Mouse (Mus musculus) liver, embryonic 14.5 days (tissue): ENCODE measurements around the gene Ntm. TPM values are rescaled to one million over a fixed set of nuclear protein-coding genes. Genes with fewer than 3 reads are reported as not detected.

Experiments used
- ATAC-seq: fragments of 200-750 bp; cut with Nextera tagmentation; 2 replicates; pipeline ENCODE4 v1.8.0; 2017; ENCODE audit warnings: moderate number of reproducible peaks, mild to moderate bottlenecking, moderate library complexity; ENCODE audit not compliant: insufficient read depth
- DNase-seq, 3 experiments: peaks; one replicate each; pipeline ENCODE4 v3.0.0-alpha.2; 2012 to 2013; ENCODE audit warnings: low read depth in 3 of 3, low spot score in 3 of 3
- H3K27ac ChIP-seq: fragments of 300-500 bp; sonication (generic); 2 replicates; pipeline ENCODE4 v1.5.1; 2014; ENCODE audit warnings: moderate library complexity, mild to moderate bottlenecking, control low read depth, inconsistent platforms
- H3K27me3 ChIP-seq: fragments of 300-500 bp; sonication (generic); 2 replicates; pipeline ENCODE4 v1.6.1; 2014; ENCODE audit warnings: mild to moderate bottlenecking, low read length, moderate library complexity; ENCODE audit not compliant: control insufficient read depth, insufficient read depth
- H3K36me3 ChIP-seq: fragments of 300-500 bp; sonication (generic); replicated peaks from 2 replicates; pipeline ENCODE4 v1.6.1; 2014; ENCODE audit warnings: low read depth; ENCODE audit not compliant: control insufficient read depth, insufficient read depth
- H3K4me1 ChIP-seq, 2 experiments: fragments of 200-500 bp in 1 of 2; fragments of 300-500 bp in 1 of 2; sonication (generic) in 1 of 2; replicated peaks; 2 replicates each; pipeline ENCODE4 v1.6.1; 2012 to 2014; ENCODE audit warnings: antibody characterized with exemption in 1 of 2, inconsistent platforms in 1 of 2, low read length in 1 of 2; ENCODE audit not compliant: control insufficient read depth in 2 of 2, insufficient read depth in 2 of 2
- H3K4me2 ChIP-seq: fragments of 300-500 bp; sonication (generic); 2 replicates; pipeline ENCODE4 v1.6.1; 2014; ENCODE audit warnings: low read depth, mild to moderate bottlenecking, control low read depth, moderate library complexity
- H3K4me3 ChIP-seq, 2 experiments: fragments of 200-500 bp in 1 of 2; fragments of 300-500 bp in 1 of 2; sonication (generic) in 1 of 2; 2 replicates each; pipeline ENCODE4 v1.5.1; 2012 to 2014; ENCODE audit warnings: low read depth in 2 of 2, low read length in 2 of 2, mild to moderate bottlenecking in 2 of 2, control low read depth in 1 of 2, inconsistent platforms in 1 of 2, moderate library complexity in 1 of 2; ENCODE audit not compliant: insufficient read depth in 1 of 2
- H3K9ac ChIP-seq: fragments of 300-500 bp; sonication (generic); replicated peaks from 2 replicates; pipeline ENCODE4 v1.6.1; 2014; ENCODE audit warnings: mild to moderate bottlenecking, control low read depth, moderate library complexity
- H3K9me3 ChIP-seq: fragments of 300-500 bp; sonication (generic); 2 replicates; pipeline ENCODE4 v1.6.1; 2016; ENCODE audit warnings: low read length, mixed read lengths; ENCODE audit not compliant: control insufficient read depth
- CTCF ChIP-seq: IDR thresholded peaks from 2 replicates; pipeline ENCODE4 v1.5.1; 2016; ENCODE audit warnings: antibody characterized with exemption, low read depth, control low read depth
- EP300 ChIP-seq: IDR thresholded peaks from 2 replicates; pipeline ENCODE4 v1.6.1; 2016; ENCODE audit warnings: antibody characterized with exemption, low read depth
- WGBS: fragments of 180-500 bp; shearing (Covaris S2); extraction: QIAGEN DNeasy Blood & Tissue Kit; methylation state at CpG from one replicate; pipeline ENCODE4 v1.1.7; 2014; ENCODE audit not compliant: insufficient replicate concordance; 5-methylcytosine and 5-hydroxymethylcytosine counted together
- polyA plus RNA-seq, 2 experiments: library from polyadenylated mRNA; depleted of rRNA in 1 of 2; stranded (reverse) in 1 of 2; unstranded in 1 of 2; fragments of >200 nt; fragmentation: Nextera tagmentation in 1 of 2; extraction: Ambion mirVana in 1 of 2; gene quantifications; 2 replicates each; pipeline versions ENCODE4 v1.2.1 to v1.2.3; 2012 to 2014

Ntm gene
- polyA plus RNA-seq, 2 experiments, result 0.21 to 0.30 TPM

- Histone ChIP-seq H3K4me2 (no peak overlapping the region), H3K27ac (no peak overlapping the region), H3K9me3 (no peaks in the 10 kb centered on the region), H3K27me3 (no peaks in the 10 kb centered on the region), H3K9ac (no peak overlapping the region), H3K4me3 (no peak overlapping the region), H3K36me3 (no peaks in the 10 kb centered on the region), H3K4me1 (no peaks in the 10 kb centered on the region)
- 69% methylated on average over 5 of the region's 5 CpGs for whole genome bisulfite sequencing
- DNase-seq (no peak), ATAC-seq (no peak)
- TF ChIP-seq EP300 (no peak), CTCF (no peak)
These were observed 137.7 kb downstream of the Ntm start for GRCm38 (mm10) chr9:29825236-29825635.

- H3K4me3 ChIP-seq, result no peak overlapping the region
- WGBS, result 54% methylated on average over 4 of the region's 4 CpGs
- no peak for ATAC-seq
These were observed 139.2 kb downstream of the Ntm start for GRCm38 (mm10) chr9:29823716-29824115.

GRCm38 (mm10) chr9:29812685-29813084 lies 150.3 kb downstream of the Ntm start:
- 64% methylated on average over 5 of the region's 5 CpGs for WGBS
- no peak for ATAC-seq

More at GRCm38 (mm10) chr9:29823716-29824115, 139.2 kb downstream of the Ntm start:
- no peak for DNase-seq
- Histone ChIP-seq H3K36me3 (no peaks in the 10 kb centered on the region), H3K4me2 (no peak overlapping the region), H3K9ac (no peak overlapping the region), H3K27me3 (no peaks in the 10 kb centered on the region), H3K27ac (no peak overlapping the region), H3K4me1 (no peaks in the 10 kb centered on the region), H3K9me3 (no peaks in the 10 kb centered on the region)
- no peak for TF ChIP-seq CTCF
- TF ChIP-seq EP300, result no peak

GRCm38 (mm10) chr9:29806790-29807189 lies 156.2 kb downstream of the Ntm start:
- no peak for ATAC-seq

More at GRCm38 (mm10) chr9:29812685-29813084, 150.3 kb downstream of the Ntm start:
- Histone ChIP-seq H3K9me3 (no peaks in the 10 kb centered on the region), H3K36me3 (no peaks in the 10 kb centered on the region), H3K4me3 (no peak overlapping the region), H3K4me2 (no peak overlapping the region), H3K27ac (no peak overlapping the region), H3K4me1 (no peaks in the 10 kb centered on the region), H3K27me3 (no peaks in the 10 kb centered on the region), H3K9ac (no peak overlapping the region)
- DNase-seq, result no peak
- TF ChIP-seq EP300 (no peak), CTCF (no peak)

GRCm38 (mm10) chr9:29804483-29804882 lies 158.5 kb downstream of the Ntm start:
- DNase-seq, result no peak
- H3K36me3 ChIP-seq, result no peaks in the 10 kb centered on the region
- no peaks in the 10 kb centered on the region for H3K4me1 ChIP-seq
- TF ChIP-seq EP300 (no peak), CTCF (no peak)
- H3K27me3 ChIP-seq, result no peaks in the 10 kb centered on the region
- ATAC-seq, result no peak
- H3K9me3 ChIP-seq, result no peaks in the 10 kb centered on the region
- H3K9ac ChIP-seq, result no peak overlapping the region
- no peak overlapping the region for H3K27ac ChIP-seq
- no peak overlapping the region for H3K4me3 ChIP-seq
- WGBS, result 75% methylated on average over 9 of the region's 9 CpGs
- no peak overlapping the region for H3K4me2 ChIP-seq

More at GRCm38 (mm10) chr9:29806790-29807189, 156.2 kb downstream of the Ntm start:
- no peaks in the 10 kb centered on the region for H3K4me1 ChIP-seq
- no peaks in the 10 kb centered on the region for H3K9me3 ChIP-seq
- H3K27me3 ChIP-seq, result no peaks in the 10 kb centered on the region
- DNase-seq, result no peak
- no peak overlapping the region for H3K4me2 ChIP-seq
- 34% methylated on average over 3 of the region's 3 CpGs for WGBS
- no peaks in the 10 kb centered on the region for H3K36me3 ChIP-seq
- no peak overlapping the region for H3K27ac ChIP-seq
- H3K4me3 ChIP-seq, result no peak overlapping the region
- H3K9ac ChIP-seq, result no peak overlapping the region
- TF ChIP-seq CTCF (no peak), EP300 (no peak)
